Mouse (Mus musculus) mouse trophoblast stem cell (cell line): ENCODE results near the gene Ccdc85a.
"Not testable (repeated sequence)": the region's sequence is repeated elsewhere in the genome, so short reads cannot be mapped to it uniquely, and the experiment has no call there.

ENCODE experiments used
- in situ Hi-C, 2 experiments: fragments of 300-500 bp; cut with MseI, MboI; formaldehyde crosslinking; loops; 2 replicates in 1 of 2; 3 replicates in 1 of 2; pipeline ENCODE4 v1.15.1; 2025

Gene Ccdc85a

GRCm38 (mm10) chr11:28422451-28423231 lies 161.5 kb downstream of the Ccdc85a start:
- in situ Hi-C loops, result no loop called here

DNA sequence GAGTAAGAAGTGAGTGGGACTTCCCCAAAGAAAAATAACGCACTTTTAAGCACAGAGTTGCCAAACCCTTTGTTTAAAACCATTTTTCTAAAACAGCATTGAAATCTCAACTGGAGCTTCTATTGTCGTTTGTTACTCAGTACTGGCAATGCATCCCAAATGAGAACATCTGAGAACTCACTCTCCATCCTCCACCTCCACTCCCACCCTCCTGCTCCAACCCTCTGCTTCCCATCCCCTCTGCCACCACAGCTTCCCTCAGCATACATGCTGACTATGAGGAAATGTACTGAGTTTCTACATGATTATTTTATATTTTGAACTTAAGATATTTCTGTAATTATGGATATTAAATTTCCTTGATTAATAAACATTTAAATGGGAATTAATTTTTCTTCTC lies 168.3 kb downstream of the Ccdc85a start:
- in situ Hi-C loops, result no loop called here

DNA sequence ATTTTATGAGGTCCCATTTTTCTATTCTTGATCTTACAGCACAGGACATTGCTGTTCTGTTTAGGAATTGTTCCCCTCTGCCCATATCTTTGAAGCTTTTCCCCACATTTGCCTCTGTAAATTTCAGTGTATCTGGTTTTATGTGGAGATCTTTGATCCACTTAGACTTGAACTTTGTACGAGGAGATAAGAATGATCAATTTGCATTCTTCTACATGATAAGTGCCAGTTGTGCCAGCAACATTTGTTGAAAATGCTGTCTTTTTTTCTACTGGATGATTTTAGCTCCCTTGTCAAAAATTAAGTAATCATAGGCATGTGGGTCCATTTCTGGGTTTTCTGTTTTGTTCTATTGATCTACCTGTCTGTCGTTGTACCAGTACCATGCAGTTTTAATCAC lies 174.2 kb downstream of the Ccdc85a start:
- in situ Hi-C loops, result not testable (repeated sequence)

- in situ Hi-C loops, result no loop called here
These were observed 187.0 kb downstream of the Ccdc85a start for GRCm38 (mm10) chr11:28397166-28397565.

DNA sequence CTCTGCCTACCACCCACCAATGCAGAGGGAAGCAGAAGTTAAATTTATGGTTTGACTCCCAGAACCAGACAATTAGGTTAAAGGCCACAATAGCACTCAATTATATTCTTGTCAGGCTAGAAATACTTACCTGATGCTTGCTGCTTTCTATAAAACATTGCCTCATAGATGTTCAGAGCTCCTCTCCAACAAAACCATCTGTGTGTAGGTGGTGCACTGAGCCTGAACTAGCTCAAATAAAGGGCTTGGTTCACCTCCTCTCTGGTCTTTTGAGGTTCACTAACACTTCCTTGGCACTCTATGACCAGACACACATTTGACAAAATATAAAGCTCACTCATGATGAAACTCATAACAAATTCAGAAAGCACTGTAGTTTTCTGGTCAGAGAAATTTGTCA lies 208.2 kb downstream of the Ccdc85a start:
- in situ Hi-C loops, result no loop called here

DNA sequence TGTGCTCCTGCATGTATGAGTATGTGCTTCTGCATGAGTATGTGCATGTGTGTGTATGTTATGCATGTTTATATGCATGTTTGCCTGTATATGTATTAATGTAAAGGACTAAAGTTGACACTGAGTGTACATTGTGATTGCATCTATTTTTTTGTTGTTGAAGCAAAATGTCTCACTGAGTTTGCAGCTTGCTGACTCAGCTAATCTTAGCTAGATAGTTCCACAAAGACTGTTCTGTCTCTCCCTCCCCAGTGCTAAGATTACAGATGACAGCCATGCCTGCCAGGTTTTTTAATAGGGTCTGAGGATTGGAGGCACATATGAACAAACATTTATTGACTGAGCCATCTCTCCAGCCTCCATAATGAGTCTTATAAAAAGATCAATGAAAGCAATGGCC lies 209.5 kb downstream of the Ccdc85a start:
- in situ Hi-C loops, result no loop called here

GRCm38 (mm10) chr11:28371381-28371780 lies 212.7 kb downstream of the Ccdc85a start:
- in situ Hi-C loops, result not testable (repeated sequence)

DNA sequence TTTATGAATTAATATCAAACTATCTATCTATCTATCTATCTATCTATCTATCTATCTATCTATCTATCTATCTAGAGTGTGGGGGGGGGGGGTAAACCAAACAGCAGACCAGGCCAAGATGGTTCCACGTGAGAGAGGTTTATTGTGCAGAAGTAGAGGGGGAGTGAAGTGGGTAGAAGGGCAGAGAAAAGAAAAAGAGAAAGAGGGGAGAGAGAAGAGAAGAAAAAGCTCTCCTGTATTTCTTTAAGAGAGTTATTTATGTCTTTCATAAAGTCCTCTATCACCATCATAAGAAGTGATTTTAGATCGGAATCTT lies 218.2 kb downstream of the Ccdc85a start:
- in situ Hi-C loops, result no loop called here

GRCm38 (mm10) chr11:28365209-28365928 lies 218.8 kb downstream of the Ccdc85a start:
- in situ Hi-C loops, result no loop called here

- in situ Hi-C loops, result no loop called here
These were observed 240.7 kb downstream of the Ccdc85a start for GRCm38 (mm10) chr11:28343465-28343864.

DNA sequence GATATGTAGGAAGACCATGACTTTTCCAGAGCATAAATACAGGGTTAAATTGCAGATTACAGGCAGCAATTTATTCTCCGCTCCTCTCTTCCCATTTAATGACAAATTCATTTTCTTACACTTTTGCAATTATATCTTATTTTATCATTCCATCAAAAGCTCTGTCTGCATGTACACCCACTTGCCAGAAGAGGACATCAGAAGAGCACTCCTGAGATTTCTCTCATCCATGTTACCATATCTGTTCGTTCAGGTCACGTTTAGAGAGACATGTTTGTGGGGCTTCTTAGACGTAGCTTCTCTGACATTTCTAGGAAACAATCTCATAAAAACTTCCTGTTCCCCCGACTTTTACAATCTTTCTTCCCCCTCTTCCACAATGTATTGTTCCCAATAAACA lies 242.2 kb downstream of the Ccdc85a start:
- in situ Hi-C loops, result no loop called here

- in situ Hi-C loops, result not testable (repeated sequence)
These were observed 244.6 kb downstream of the Ccdc85a start, which contains the start of gene Gm6685 for GRCm38 (mm10) chr11:28339224-28340150. Gene Gm6685 (minus strand): TSS chr11:28339867.
